Mouse (Mus musculus): ENCODE data around the gene Gm43552.

Gene Gm43552

DNA sequence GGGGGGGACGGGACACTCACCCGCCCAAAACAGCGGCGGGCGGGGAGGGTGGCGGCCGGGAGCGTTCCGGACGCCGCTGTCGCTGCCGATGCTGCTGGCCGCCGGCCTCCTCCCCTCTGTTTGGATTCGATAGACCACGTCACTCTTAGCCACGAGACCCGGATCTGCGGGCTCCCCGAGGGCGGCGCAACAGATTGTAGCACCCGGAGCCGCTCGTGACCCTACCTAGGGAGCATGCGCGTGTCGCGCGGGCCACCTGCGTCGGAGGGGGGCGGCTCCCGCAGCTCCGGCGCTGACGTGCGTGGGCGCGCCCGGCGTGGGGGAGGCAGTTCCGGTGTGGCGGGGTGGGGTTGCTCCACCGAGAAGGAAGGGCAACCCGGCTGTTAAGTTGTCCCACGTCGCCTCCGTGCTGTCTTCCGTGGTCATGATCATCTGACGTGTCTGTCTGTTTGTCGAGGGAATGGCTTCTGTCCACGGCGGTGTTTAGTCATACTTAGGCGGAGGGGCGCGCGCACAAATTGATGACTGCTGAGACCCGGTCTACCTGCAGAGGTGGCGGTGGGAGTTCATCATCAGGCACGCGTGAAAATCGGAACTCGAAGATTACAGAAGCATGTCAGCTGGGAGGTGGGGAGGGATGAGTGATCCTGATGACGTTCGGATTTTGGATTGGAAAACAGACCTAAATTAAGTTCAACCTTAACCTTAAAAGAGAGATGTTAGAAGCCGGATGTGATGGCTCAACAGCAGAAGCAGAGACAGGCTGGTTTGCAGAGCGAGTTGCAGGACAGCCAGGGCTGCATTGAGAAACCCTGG lies at the start of gene Gm43552:
Gene Gm43552 (minus strand): TSS at position 118 of the 816 bp plus-strand sequence.
- in situ Hi-C loops (cut with MboI; ENCODE audit: unreplicated experiment in 2 of 2), result loop anchor here in 1 of 2 experiments (5.0 kb wide), 1 partner anchor 364 kb away; no protein-coding TSS in a partner anchor

DNA sequence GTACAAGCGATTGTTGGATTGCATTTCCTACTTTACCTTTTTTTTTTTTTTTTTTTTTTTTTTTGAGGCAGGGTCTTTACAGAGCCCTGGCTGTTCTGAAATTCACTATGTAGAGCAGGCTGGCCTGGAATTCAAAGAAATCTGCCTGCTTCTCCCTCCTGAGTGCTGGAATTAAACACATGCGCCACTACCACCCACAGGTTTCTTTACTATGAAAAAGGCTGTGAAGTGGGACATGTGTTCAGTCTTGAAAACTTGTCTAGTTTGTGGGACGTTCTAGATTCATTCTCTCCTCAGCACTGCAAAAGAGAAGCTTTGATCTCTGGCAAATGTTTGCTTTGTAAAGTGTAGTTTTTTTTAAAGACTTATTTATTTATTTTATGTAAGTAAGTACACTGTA lies 49.3 kb upstream of the Gm43552 start:
- in situ Hi-C loops (cut with MboI; ENCODE audit: unreplicated experiment in 2 of 2), result loop anchor here in 1 of 2 experiments (25.0 kb wide), 1 partner anchor 420 kb away; no protein-coding TSS in a partner anchor

DNA sequence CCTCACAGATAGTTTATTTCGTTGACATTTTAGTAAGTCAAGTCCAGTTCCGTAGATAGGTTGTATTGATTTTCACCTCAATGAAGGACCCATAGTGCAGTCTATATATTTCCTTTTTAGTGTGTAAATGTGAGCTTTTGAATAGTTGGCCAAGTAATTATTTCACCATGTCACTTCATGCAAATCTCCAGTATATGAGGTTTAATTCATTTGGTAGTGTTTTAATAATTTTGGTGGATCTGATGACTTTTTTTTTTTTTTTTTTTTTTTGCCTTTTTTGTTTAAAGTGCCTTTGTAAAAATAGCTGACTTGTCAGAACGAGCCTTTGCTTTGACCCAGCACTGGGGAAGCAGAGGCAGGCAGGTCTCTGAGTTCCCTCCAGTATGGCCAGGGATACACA lies 47.2 kb upstream of the Gm43552 start:
- in situ Hi-C loops (cut with MboI; ENCODE audit: unreplicated experiment in 2 of 2), result loop anchor here in 1 of 2 experiments (25.0 kb wide), 1 partner anchor 423 kb away; no protein-coding TSS in a partner anchor

DNA sequence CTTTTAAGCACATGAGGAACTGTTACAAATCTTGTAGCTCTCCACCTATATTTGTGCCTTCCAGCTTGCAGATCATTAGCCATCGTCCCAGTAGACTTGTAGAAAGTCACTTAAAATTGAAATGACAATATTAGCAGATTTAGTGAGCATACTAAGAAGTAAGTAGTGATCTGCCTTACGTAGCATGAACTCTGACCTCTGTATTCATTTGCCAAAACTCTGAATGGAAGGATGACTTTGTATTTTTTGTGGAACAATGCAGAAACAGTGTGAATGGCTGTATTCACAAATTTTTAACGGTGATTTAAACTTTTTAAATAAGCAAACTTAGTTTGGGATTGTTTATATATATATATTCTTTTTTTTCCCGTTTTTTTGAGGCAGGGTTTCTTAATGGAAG lies 46.2 kb upstream of the Gm43552 start:
- in situ Hi-C loops (cut with MboI; ENCODE audit: unreplicated experiment in 2 of 2), result loop anchor here in 1 of 2 experiments (25.0 kb wide), 1 partner anchor 423 kb away; no protein-coding TSS in a partner anchor

DNA sequence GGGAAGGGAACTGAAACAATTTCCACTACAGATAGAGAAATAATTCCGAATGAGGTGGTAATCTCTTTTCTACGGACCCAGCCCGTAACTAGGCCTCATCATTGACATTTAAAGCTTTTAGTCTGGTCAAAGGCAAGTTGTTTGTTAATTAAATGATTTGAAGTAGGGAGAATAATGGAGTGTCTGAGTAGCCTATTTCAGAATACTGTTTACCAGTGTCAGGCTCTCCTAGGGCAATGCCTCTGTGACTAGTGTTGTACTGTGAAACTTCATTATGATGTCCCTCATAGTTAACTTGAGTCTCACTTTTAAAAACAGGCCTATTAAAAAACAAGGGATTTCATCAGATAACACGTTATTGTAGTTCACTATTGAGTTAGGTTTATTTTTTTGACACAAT lies 45.5 kb upstream of the Gm43552 start:
- in situ Hi-C loops (cut with MboI; ENCODE audit: unreplicated experiment in 2 of 2), result loop anchor here in 1 of 2 experiments (25.0 kb wide), 1 partner anchor 424 kb away; no protein-coding TSS in a partner anchor

DNA sequence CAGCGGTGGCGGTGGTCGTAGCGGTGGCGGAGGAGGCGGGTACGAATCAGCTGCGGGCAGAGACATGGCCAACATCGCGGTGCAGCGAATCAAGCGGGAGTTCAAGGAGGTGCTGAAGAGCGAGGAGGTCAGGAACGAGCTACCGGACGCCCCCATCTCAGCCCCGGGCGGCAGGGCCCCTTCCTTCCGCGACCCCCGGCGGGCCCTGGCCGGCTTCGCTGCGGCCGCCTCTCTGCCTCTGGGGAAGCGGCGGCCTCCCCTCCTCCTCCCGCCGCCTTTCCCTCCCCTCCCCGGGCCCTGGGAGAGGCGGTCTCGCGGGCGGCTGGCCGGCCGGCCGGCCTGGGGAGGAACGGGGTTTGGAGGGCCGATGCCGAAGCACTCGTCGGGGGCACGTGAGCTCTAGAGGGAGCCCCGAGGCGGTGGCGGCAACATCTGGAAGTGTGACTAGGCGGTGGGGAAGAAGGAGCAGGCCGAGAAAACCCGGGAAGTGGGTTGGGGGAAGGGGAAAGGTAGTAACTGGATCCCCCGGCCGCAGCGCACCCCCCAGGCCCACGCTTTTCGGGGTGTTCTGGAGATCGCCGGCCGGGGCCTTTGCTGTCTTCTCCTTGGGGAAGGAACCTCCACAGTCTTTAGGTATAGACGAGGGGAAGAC lies 44.9 kb upstream of the Gm43552 start:
- in situ Hi-C loops (cut with MboI; ENCODE audit: unreplicated experiment in 2 of 2), result loop anchor here in 1 of 2 experiments (25.0 kb wide), 1 partner anchor 425 kb away; no protein-coding TSS in a partner anchor

DNA sequence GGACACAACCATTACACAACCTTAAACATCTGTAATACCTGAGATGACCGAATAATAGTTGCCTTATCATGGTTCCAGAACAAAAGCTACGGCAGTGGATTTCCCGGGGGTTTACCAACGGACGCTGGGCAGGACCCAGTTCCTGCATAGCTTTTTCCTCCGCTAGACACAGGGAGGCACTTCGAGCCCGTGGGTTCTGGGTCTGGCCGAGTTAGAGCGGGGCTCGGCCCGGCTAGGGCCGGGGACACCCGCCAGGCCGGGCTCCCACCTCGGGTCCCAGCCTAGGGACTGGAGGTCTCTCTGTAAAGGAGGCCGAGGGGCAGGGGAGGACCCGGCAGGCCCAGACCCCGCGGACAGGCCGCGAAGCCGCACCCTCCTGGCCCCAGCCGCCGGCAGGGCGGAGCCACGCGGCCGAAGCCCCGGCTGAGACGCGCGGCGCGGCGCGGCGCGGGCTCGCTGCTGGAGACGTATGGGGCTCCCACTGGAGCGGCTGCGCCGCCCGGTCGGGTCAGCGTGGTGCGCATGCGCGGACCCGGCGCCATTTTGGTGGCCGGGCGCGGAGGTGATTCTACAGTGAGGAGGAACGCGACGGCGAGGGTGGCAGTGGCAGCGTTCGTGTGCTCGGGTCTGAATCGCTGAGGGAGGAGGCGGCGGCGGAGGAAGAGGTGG lies 44.3 kb upstream of the Gm43552 start, which contains the start of the genes Smim14 and Ube2k:
Gene Smim14 (minus strand): TSS at position 434 of the 669 bp plus-strand sequence.
Gene Ube2k (plus strand): TSS at position 483 of the 669 bp plus-strand sequence.
- in situ Hi-C loops (cut with MboI; ENCODE audit: unreplicated experiment in 2 of 2), result loop anchor here in 1 of 2 experiments (25.0 kb wide), 1 partner anchor 425 kb away; no protein-coding TSS in a partner anchor

DNA sequence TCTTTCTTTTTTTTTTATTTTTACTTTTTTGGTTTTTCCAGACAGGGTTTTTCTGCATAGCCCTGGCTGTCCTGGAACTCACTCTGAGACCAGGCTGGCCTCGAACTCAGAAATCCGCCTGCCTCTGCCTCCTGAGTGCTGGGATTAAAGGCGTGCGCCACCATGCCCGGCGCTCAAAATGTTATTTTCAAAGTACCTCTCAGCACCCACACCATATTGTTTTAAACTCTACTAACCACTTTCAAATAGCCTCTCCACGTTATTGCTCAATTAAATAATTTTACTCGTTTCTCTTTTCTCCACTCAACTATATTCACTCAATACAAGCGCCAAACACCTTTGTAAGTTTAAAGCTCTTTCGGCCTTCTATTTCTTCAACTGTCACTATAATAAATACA lies 43.4 kb upstream of the Gm43552 start:
- in situ Hi-C loops (cut with MboI; ENCODE audit: unreplicated experiment in 2 of 2), result loop anchor here in 1 of 2 experiments (25.0 kb wide), 1 partner anchor 426 kb away; no protein-coding TSS in a partner anchor

DNA sequence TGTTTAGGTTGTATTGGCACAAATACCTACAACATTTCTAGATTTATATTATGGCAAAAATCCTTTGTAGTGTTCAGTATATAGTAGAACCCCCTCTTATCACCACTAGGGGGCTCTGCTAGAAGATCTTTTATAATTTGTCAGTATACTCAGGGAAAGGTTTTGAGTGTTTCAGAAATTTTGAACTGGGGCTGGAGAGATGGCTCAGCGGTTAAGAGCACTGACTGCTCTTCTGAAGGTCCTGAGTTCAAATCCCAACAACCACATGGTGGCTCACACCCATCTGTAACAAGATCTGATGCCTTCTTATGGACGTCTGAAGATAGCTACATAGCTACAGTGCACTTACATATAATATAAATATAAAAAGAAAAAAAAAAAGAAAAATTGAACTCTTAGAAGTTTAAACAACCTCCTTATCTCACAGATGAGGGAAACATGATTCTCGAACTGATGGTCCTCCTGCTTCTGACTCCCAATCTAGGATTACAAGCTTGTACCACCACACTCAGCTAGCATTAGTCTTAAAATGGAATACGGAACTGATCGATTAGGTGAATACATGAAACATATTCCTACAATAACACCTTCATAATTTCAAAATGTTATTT lies 42.9 kb upstream of the Gm43552 start:
- in situ Hi-C loops (cut with MboI; ENCODE audit: unreplicated experiment in 2 of 2), result loop anchor here in 1 of 2 experiments (25.0 kb wide), 1 partner anchor 427 kb away; no protein-coding TSS in a partner anchor

DNA sequence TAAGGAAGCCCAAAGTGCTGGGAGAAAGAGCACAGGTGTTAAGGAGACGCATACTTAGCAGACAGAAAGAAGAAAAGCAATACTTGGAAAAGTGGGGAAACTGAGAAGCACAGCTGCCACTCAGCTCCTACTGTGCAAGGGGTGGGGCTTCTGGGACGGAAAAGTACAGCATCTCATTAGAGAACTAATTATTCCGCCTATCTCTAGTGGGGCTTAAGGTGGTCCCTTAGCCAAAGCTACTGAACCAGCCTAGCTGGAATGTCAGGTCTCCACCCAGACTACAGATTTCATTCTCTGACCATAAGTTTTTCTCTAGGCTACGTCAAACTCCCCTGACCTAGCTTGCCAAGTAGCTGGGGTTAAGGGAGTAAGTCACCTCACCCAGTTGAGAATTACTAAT lies 41.9 kb upstream of the Gm43552 start:
- in situ Hi-C loops (cut with MboI; ENCODE audit: unreplicated experiment in 2 of 2), result loop anchor here in 1 of 2 experiments (5.0 to 25.0 kb wide), 2 partner anchors 158 to 428 kb away; no protein-coding TSS in a partner anchor

DNA sequence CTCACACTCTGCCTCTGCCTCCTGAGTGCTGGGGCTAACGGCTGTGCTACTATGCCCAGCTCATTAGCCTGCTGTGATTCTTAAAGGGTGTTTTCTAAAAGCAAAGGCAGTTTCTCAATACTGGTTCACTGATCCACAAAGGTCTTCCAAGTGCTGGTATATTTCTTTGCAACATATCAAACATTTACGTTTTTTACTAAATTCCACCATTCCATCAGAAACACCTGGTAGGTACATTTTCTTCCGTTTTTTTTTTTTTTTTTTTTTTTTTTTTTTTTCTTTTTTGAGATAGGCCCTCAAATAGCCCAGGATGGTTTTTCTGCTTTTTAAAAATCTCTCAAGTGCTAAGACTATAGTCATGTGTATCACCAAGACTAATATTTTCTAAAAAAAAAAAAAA lies 38.6 kb upstream of the Gm43552 start:
- in situ Hi-C loops (cut with MboI; ENCODE audit: unreplicated experiment in 2 of 2), result loop anchor here in 1 of 2 experiments (5.0 to 25.0 kb wide), 2 partner anchors 161 to 431 kb away; no protein-coding TSS in a partner anchor

DNA sequence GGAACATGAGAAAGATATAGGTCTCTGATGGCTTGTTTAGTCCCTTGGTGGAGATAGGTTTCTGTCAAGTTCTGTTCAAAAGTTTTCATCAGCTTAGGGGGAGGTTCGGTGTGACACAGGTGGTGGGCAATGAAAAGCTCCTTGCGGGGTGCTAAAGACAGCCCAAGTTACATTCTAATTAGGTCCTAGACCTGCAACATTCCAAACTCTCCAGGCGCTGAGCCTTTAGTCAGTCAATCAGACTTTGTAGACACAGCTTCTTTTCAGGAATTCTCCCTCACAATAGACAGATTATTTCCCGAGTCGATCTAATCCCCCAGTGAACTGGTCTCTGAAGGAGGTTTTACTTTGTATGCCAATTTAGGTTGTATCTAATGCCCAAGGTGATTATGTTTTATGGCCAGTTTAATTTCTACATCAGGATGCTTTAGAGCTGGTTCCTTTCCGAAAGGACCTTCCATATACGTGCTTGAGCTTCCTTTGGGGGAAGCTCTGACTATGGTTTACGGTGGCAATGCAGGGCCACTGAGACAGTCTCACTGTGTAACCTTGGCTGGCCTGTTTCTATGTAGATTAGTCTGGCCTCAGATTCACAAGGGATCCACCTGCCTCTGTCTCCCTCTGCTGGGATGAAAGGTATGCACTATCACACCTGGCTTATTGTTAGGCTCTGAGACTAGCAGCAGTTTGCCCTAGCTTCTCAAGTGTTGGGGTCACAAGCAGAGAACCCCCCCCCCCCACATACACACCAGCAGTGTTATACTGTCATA lies 33.2 kb upstream of the Gm43552 start:
- in situ Hi-C loops (cut with MboI; ENCODE audit: unreplicated experiment in 2 of 2), result loop anchor here in 1 of 2 experiments (25.0 kb wide), 1 partner anchor 436 kb away; no protein-coding TSS in a partner anchor

DNA sequence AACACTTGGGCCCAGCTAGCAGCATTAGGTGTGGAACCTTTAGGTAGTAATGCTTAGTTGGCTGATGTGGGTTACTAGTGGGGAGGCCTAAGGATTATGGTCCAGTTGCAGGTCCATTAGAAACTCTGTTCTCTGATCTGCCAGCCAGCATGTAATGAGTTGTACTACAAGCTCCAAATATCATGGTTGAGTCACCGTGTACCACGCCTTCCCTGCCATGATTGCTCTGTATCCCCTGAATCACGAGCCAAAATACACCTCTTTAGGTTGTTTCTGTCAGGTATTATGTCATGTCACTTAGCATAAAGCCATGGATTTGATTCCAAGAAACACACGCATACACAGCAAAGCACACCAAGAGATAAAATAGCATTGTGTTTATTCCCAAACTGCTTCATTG lies 32.2 kb upstream of the Gm43552 start:
- in situ Hi-C loops (cut with MboI; ENCODE audit: unreplicated experiment in 2 of 2), result loop anchor here (5.0 to 25.0 kb wide), 4 partner anchors 118 to 437 kb away; partner anchors contain the start of gene Chrna9 (in 1 of the 2)

DNA sequence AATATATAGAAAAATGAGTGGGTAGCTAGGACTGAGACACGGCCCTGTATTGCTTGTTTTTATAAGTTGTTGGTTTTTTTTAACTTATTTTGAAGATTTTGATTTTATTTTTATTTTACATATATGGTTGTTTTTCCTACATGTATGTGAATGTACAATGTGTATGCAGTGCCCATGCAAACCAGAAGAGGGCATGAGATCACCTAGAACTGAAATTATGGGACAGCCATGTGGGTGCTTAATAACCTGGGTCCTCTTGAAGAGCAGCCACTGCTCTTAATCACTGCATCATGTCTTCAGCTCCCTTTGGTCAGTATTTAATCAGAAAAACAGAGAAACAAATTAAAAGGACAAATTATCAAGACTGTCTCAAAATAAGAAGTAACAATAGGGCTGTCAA lies 29.2 kb upstream of the Gm43552 start:
- in situ Hi-C loops (cut with MboI; ENCODE audit: unreplicated experiment in 2 of 2), result loop anchor here (5.0 to 25.0 kb wide), 3 partner anchors 115 to 415 kb away; partner anchors contain the start of gene Chrna9 (in 1 of the 2)

DNA sequence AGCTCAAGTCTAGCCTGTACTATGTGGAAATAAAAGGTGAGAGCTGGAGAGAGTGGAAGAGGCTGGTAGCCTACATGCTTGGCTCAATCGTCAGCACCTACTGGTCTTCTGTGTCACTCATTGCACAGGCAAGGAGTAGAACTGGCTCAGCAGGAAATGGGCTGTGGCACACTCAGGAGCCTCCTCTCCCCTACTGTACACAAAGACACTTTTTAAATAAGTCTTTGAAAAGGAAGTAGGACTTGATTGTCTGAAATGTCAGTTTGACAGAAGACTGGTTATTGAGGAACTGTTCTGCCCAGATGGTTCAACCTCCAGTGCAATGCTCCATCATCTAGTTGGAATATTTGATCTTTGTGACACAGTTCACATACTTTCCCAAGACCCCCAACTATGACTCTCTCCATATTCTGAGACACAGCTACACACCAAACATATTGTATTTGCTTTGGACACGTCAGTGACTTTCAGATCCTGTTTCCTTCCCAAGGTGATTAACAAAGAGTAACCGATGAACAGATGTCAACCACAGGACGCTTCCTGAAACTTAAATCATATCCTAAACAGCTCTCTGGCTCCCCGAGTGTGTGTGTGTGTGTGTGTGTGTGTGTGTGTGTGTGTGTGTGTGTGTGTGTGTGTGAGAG lies 22.1 kb upstream of the Gm43552 start:
- in situ Hi-C loops (cut with MboI; ENCODE audit: unreplicated experiment in 2 of 2), result loop anchor here (5.0 to 25.0 kb wide), 3 partner anchors 32 to 423 kb away; partner anchors contain the start of gene Chrna9 (in 1 of the 2)

DNA sequence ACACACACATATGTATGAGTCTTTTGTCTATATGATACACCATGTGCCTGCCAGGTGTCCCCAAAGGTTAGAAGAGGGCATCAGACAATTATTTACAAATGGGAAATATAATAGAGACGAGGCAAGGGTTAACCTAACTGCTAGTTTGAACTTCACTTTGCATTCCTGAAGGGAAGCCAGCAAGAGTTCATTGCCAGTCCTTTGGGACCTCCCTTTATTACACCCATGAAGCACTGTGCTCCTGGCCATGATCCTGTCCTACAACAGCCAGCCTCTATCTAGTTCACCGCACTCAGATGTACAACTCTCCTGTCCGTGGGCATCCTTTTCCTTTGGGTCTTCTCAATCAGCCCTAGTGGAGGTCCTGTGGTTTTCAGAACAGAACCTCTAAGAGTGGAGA lies 20.9 kb upstream of the Gm43552 start:
- in situ Hi-C loops (cut with MboI; ENCODE audit: unreplicated experiment in 2 of 2), result loop anchor here in 1 of 2 experiments (10.0 to 25.0 kb wide), 2 partner anchors 341 to 424 kb away; partner anchors contain the start of gene Chrna9

DNA sequence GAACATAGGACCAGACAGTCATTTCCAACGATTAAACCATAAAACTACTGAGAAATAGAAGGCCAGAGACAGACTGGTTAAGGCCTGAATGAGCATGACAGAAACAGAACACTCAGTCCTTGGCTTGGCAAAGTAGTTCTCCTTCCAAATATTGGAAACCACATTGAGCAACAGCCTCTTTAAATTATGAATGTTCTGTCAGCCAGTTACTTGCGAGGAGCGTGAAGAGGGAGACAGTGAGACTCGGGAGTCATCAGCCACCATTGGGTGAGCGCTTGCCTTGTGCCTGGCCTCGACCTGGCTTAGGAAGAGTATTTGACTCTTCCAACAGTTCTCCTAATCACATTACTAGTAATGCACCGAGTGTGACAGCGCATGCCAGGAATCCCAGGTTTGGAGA lies 15.8 kb upstream of the Gm43552 start:
- in situ Hi-C loops (cut with MboI; ENCODE audit: unreplicated experiment in 2 of 2), result loop anchor here in 1 of 2 experiments (25.0 kb wide), 1 partner anchor 429 kb away; the partner anchor contains the start of gene Chrna9

DNA sequence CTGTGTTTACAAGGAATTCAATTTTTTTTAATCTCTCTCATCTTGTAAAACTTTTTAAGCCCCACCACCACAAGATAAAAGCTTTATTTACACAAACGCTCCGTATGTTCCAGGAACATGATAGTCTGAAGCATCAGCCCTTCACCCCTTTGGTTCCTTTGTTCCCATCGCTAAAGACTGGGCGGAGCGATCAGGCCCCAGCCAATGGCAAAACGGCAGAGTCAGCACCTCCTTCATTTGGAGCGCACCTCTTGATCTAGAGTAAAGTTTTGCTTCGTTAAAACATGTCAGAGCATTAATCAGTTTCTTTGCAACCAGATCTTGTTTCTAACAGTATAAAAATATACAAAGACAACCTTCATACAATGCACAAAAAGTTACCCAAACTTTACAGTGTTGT lies 13.2 kb upstream of the Gm43552 start:
- in situ Hi-C loops (cut with MboI; ENCODE audit: unreplicated experiment in 2 of 2), result loop anchor here in 1 of 2 experiments (25.0 kb wide), 1 partner anchor 432 kb away; the partner anchor contains the start of gene Chrna9
